Mouse (Mus musculus) liver, postnatal 0 days (tissue): ENCODE data around the gene Cacna2d2.

Experiments
- CTCF ChIP-seq: sonication (generic); IDR thresholded peaks from 2 replicates; pipeline ENCODE4 v1.5.1; 2016; ENCODE audit warnings: antibody characterized with exemption, low read depth
- EP300 ChIP-seq: IDR thresholded peaks from 2 replicates; pipeline ENCODE4 v1.6.1; 2016; ENCODE audit warnings: antibody characterized with exemption, low read depth, mild to moderate bottlenecking

GRCm38 (mm10) chr9:107576357-107577107, 177.1 kb downstream of the Cacna2d2 start, which contains the start of gene Hyal1:
- TF ChIP-seq EP300 (no peak), CTCF (no peak)
